Mouse (Mus musculus) CD8-positive naive resting alpha-beta T cell, adult 2 months (primary cell): ENCODE measurements around the gene Pvr.

ENCODE experiments used
- DNase-seq, 2 experiments: peaks; one replicate each; pipeline ENCODE4 v3.0.0; 2022; ENCODE audit warnings: low read depth in 2 of 2, low spot score in 2 of 2

Pvr gene

DNA sequence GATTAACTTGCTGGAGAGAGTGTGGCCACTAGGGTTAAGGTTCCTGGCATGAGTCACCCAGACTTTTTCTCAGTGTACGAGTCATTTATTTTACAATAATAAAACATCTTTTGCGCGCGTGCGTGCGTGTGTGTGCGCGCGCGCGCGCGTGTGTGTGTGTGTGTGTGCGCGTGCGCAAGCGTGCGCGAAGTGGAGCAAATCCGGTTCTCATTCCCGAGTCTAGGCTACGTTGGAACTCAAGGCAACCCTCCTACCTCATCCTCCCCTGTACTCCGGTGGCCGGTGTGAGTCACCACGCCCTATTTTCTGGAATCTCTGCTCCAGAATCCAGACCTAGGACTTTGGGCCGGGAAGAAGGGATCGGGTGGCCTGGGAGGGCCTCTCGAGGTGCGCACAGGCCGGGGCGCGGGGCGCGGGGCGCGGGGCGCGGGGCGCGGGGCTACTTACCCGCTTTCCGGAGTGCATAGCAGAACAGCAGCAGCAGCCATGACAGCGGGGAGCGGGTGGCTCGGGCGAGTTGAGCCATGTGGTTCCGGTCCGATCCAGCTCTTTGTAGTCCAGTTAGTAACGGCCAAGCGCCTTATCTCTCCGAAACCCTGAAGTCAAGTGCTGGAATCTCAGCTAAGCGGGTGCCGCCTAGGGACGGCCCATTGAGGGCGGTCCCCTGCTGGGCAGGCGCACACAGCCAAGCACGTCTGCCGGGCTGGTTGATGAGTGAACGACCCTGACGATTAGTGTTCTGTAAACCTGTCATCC lies at the start of gene Pvr:
Gene Pvr, minus strand, starts transcription at position 655 of the 756 bp plus-strand sequence.
- peak; percentile 41 to 51 for DNase-seq

DNA sequence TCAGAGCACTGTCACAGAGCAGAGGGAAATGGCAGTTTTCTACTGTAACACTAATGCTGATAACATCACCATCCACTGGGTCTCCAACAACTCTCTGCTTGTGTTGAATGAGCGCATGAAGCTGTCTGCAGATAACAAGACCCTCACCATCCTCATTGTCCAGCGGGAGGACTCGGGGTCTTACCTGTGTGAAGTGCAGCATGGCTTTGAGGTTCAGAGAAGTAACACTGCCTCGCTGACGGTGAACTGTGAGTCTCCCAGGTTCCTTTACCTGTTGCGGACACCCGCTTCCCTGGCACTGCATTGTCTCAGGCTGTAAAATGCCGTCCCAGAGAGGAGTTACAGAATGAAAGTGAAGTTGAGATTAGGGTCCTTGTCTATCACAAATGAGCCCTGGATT lies 49.2 kb upstream of the Pvr start:
- no peak for DNase-seq

DNA sequence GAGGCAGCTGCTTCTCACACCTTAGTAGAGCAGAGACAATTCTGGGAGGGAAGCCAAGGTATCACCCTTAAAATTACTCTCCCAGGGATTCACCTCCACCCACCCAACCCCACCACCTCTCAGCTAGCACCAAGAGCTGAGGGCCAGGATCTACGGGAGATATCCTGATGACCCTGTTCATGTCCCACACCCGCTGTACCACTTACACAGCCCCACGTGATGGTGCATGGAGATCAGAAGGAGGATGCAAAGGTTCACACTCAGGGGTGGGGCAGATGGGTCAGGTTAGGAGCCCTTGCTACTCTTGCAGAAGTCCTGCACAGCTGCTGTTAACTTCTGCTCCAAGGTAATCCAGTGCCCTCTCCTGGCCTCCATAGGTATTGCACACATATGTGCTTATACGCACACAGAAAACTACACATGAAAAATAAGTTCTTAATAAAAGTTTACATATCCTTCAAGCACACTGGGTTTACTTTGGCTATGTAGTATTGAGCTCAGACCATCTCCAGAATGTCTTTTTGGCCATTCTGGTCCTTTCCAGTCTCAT lies 48.7 kb upstream of the Pvr start:
- DNase-seq = no peak

DNA sequence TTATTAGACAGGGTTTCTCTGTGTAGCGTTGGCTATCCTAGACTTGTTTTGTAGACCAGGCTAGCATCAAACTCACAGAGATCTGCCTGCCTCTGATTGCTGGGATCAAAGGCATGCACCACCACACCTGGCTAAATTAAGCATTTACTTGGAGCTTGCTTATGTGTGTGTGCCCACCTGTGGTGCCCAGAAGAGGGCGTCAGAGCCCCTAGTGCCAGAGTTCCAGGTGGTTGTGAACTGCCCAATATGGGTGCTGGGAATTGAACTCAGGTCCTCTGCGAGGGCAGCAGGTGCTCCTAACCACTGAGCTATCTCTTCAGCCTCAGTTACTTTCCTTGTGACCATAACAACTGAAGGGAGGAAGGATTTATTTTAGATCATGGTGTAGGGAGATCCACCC lies 48.1 kb upstream of the Pvr start:
- DNase-seq = no peak

DNA sequence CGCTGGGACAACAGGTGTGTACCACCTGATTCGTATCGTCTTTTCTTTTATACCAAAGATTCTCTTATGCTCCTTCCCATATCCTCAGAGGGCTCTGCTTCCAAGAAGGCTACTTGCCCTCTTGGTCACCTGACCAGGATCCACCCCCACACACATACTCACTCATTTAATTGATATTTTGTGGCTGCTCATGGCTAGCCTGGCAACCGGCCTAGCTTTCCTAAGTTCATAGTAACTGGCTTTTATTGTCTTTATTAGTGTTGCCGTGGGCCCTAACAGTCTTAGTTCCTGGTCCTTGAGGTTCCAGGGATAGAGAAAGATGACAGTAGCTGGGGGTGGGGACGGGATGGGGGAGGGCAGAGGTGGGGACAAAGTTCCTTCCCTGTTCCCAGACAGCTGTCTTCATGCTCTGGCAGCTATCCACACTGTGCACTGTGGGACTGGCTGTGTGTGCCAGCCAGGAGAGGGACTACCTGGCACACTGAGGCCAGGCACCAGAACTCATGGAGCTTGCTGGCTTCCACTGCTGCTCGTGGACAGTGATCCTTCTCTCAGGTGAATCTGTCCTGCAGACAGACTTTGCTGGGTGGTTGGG lies 44.1 kb upstream of the Pvr start, which contains the start of gene Ceacam20:
Gene Ceacam20, plus strand, starts transcription at position 428 of the 595 bp plus-strand sequence.
- DNase-seq = no peak

DNA sequence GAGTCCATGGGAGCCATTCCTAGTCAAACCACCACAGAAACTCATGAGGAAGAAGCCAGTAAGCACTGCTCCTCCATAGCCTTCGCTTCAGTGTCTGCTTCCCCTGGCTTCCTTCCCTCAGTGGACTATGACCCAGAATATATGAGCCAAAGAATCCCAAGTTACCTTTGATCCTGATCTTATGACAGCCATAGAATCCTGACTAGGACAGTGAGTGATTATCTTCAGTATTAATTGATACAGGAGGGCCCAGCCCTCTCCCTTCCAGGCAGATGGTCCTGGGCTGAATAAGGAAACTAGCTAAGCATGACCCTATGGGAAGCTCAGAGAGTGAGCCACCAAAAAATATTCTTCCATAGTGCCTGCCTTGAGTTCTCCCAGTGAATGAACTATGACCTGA lies 41.5 kb upstream of the Pvr start:
- no peak for DNase-seq

DNA sequence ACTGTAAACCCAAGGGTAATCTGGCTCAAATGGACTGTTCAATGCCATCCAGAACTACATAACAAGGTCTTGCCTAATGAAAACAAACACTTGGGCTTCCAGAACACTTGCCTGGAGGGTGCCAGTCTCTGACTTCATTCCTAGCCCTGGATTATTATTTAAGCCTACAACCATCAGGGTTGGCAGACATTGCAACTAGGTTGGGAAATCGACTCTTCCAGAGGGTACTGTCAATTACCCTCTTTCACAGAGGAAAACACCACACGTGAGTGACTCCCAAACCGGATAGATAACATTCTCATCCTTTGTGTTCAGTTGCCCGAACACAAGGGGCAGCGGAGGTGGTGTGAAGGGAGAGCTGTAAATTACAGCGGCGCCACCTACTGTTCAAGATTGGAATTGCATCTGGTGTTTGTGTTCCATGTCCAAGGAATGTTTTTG lies 35.4 kb upstream of the Pvr start:
- peak; percentile 79 to 89 for DNase-seq

DNA sequence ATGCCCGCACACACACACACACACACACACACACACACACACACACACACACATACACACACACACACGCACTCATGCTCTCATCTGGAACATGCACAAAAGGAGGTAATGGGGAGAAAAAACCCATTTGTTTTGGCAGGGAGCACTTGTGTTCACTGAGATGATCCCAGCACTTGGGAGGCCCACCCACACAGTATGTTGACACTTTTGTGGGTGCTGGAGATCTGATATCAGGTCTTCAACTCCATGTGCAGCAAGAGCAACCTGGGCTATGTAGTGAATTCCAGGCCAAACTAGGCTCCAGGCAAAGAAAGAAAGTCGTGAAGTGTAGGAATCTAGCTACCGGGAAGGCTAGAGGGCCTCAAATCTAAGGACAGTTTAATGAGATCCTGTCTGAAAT lies 34.9 kb upstream of the Pvr start:
- DNase-seq = no peak

DNA sequence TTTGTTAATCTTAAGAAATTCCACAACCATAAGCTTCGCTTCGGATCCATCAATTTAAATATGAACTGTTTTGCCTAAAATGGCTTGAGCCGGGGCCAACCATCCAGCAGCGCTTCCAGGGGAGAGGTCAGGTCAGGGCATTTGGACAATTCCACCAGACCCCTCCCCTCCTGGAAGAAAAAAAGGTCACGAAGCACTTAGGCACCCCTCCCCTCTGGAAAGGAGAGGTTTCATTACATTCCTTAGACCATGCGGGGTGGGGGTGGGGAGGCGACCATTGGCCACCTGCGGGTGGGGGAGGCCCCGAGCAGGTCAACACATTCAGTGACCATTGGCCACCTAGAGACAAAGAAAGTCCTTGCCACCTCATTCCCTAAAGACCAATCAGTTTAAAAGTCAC lies 32.1 kb upstream of the Pvr start:
- DNase-seq = no peak

DNA sequence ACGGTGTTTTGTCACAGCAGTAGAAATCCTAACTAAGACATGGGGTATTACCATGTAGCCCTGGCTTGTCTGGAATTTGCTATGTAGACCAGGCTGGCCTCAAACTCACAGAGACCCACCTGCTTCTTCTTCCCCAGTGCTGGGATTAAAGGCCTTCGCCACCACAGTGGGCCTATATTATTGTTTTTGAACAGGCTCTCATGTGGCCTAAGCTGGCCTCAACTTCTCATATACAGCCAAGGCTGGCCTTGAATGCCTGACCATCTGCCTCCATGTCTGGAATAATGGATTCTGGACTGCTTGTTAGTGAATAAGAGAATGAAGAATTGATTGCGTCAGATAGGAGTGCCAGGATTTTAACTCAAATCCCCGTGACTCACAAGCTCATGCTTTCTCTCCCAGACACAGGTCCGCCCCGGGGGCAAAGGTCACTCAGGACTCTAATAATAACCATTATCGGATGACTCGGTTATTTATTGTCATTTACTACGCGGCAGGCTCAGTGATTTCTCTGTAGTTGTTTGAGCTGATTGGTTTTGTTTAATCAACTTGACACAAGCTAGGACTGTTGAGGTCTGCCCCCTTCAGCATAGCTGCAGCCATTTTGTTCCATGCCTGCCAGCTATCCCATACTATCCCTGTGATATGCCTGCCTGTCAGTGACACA lies 31.5 kb upstream of the Pvr start:
- no peak for DNase-seq

DNA sequence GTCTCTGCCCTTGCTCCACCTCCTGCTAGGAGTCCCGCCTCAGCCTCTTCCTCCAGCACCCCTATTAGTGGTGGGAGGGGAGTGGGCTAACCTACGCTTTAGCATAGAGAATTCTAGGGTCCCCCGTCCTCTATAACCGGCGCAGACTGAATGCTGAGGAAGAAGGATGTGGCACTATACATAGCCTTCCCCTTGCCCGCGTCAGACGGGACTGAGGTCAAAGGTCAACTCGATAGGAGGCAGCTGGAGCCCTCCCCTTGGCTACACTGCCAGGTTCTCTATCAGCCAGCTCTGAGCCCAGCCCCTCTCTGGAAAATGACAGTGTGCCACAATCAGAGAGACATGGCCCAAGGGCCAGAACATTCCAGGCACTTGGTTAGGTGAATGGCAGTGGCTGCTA lies 29.6 kb upstream of the Pvr start, which contains the start of gene Igsf23:
Gene Igsf23, minus strand, starts transcription at position 168 of the 400 bp plus-strand sequence.
- DNase-seq = no peak

DNA sequence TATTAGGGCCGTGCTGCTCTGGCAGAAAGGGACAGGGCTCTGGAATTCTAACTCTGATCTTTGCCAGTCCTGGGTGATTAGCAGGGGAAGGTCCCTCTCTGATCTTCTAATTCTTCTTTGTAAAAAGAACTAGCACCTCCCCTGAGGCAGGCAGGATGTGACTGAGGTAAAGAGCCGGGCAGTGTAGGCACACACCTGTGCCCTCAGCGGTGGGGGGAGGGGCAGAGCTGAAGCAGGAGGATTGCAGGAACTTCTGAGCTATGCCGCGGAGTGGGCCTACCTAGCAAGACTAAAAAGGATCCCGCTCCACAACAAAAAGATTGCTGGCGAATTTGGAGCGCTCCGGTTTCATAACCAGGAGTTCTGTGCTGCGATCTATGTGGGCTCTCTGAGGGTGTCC lies 29.0 kb upstream of the Pvr start:
- DNase-seq = peak in 1 of 2 experiments; percentile 43

DNA sequence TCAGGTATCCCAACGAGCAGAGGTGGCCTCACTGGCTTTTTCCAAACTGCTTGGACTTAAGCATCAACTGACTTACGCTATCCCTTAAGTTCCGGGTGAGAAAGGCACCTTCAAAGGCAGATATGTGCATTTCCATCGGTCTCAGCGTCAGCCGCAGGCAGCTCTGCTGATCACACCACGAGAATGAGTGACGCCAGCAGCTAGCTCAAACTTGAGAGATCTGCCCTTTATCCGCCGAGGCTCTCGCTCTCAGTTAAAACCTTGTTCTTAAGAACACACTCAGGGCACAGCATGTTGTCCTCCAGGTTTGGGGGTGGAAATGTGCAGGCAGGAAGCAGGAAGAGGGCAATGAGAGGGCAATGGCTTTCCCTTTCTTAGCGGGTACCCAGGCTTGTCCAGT lies 28.0 kb upstream of the Pvr start:
- no peak for DNase-seq

DNA sequence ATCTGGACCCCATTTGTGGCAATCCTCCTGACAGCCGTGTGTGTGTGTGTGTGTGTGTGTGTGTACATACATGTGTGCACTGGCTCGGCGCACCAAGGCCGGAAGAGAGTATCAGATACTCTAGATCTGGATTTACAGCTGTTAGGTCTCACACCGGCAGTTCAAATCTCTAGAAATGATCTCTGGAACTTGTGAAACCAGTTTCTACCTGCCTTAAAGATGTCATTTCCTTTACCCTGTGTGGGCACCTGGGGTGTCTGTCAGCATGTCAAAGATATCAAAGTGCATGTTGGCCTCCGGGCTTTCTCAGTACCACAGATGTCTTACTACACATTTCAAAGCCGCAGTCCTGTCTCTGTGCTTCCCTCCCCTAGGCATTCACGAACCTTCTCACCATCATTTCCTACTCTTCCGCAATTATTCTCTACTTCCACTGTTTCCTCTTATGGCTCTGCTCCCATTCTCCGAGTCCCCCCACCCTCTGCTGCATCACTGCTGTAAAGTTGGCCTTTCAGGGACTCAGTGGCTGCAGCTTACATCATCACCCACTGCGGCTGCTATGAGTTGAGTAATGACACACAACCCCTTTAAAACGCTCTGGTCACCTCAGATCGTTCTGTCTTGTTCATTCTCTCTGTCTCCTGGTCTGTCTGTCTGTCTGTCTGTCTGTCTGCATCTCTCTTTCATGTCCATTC lies 25.0 kb upstream of the Pvr start:
- no peak for DNase-seq

DNA sequence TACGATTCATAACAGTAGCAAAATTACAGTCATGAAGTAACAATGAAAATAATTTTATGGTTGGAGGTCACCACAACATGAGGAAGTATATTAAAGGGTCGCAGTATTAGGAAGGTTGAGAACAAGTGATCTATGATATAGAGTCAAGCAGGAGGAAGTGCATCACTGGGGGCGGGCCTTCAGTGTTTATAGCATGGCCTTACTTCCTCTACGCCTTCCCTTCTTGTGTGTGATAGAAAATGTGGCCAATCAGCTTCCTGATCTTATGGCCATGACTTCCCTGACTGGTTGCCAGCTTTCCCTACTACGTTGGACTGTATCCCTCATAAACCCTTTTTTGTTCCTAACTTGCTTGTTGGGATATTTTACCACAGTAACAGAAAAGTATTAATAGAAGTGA lies 24.2 kb upstream of the Pvr start:
- DNase-seq = no peak

DNA sequence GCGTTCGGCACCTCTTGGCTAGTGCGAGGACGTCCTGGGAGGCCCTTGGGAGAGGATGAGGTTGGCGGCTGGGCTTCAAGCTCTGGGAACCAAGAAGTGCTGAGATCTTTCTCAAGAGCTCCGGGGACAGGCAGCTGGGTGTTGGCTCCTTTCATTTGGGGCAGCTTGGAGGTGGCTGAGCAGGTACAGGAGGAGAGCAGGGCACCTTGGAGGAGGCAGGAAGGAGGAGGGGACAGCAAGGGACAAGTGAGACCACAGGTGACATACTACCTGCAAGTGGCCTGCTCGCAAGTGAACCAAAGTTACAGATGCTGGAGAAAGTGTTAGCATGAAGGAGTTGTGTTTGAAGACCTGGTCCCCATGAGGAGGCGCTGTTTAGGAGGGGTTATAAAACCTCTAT lies 23.7 kb upstream of the Pvr start:
- DNase-seq = no peak

DNA sequence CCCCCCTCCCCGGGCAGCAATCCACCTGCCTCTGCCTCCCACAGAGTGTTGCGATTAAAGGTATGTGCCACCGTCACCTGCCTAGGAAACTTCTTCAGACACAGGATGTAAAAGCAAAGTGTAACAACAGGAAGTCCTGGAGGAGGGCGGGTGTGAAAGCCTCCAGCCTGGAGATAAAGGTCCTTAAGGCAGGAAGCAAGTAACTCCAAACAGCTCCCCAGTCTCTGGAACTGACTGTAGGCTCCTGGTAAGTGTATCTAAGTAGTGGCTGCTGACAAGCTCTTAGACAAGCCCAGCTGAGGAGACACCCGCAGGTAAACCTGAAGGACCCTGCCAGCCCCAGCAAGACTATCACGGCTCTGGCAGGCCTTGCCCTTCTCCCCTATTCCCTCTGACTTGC lies 19.3 kb upstream of the Pvr start:
- DNase-seq = peak; percentile 44 to 63

DNA sequence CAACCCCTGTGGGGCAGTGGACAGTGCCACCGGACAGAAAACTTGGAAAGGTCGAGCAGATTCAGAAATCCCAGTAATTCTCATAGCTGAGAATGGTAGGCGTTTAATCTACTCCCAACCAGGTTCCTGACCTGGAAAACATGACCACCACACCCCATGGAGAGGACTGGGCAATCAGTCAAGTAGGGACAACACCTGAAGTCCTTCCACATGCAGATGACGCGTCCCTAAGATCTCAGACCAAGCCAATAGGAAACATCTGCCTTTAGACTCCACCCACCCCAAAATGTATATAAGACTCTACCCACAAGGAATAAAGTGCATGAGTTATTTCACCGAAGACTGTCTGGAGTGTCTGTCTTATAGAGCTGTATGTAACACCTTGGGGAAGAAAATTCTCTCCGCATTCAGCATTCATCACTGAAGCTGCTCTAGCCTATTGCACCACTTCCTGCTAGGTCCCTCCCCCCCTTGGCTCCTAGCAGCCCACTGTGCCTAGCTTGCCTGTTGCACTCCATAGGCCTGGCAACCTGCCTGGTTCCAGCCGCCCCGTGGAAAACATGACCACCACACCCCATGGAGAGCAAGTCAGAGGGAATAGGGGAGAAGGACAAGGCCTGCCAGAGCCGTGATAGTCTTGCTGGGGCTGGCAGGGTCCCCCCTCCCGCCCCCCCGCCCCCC lies 18.7 kb upstream of the Pvr start:
- peak in 1 of 2 experiments; percentile 56 for DNase-seq

DNA sequence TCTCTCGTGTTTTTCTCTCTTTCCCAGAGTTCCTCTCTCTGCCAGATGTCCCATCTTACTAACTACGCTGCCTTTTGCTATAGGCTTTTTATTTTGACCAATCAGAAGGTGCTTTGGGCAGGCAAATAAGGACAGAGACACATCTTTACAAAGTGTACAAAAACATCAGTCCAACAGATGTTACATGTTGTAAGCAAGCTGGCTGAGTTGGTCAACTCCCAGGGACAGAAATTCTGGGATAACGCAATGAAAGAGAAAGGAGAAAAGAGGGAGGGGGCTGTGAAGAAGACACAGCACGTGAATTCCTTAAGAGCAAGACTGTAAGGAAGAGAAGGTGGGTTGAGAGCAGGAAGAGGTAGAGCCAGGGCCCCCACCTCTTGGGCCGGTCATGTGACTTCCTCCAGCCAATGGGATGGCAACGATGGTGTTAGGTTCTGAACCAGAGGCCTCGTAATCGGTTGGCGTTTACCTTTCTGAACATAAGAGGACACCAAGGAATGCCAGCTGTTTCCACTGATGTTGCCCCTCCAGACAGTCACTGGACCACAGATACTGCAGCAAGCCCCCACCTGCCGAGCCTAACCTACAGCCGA lies 16.4 kb upstream of the Pvr start:
- DNase-seq = no peak

DNA sequence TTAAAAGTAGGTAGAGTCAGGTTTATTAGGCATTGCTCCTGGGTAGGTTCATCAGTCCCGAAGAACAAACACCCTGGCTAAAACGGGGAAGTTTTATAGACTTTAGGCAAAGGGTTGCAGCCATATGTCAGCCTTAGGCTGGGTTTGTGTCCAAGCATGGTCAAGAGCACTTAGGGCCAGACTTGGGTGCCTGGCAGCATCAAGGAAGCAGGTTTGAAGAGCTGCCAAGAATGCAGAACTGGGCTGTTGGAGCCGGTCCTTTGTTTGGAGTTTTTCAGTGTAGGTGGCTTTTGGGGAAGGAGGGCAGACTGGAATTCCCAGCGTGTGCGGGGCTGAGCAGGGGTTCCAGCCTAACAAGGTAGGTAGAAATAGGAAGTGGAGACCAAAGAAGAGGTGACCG lies 15.0 kb upstream of the Pvr start:
- DNase-seq = no peak
